Mouse (Mus musculus) layer of hippocampus, adult 18-20 months (tissue): ENCODE measurements at regions not wholly inside any gene's neighbourhood (a gene's known extent, or its start where the extent isn't known, plus 50 kb on each side); places are given as distances from the start of the nearest gene placed in this dataset.

Experiments used
- DNase-seq, 2 experiments: peaks; one replicate each; pipeline ENCODE4 v3.0.0; 2022; ENCODE audit warnings: low spot score in 2 of 2

GRCm38 (mm10) chr10:117938717-117939116, 92.9 kb upstream of the Rap1b start:
- DNase-seq: no peak

GRCm38 (mm10) chr10:117940441-117941265, 94.8 kb upstream of the Rap1b start:
- DNase-seq: no peak

- no peak for DNase-seq
These were observed 95.4 kb upstream of the Rap1b start for GRCm38 (mm10) chr10:117941266-117941651.

GRCm38 (mm10) chr10:117943702-117944307, 98.0 kb upstream of the Rap1b start:
- no peak for DNase-seq

- DNase-seq: no peak
These were observed 101.4 kb upstream of the Rap1b start for GRCm38 (mm10) chr10:117947191-117947590.

GRCm38 (mm10) chr10:117947911-117948310, 102.1 kb upstream of the Rap1b start:
- DNase-seq: no peak

GRCm38 (mm10) chr10:117952116-117953025, 106.5 kb upstream of the Rap1b start:
- DNase-seq: no peak

GRCm38 (mm10) chr10:117953026-117953711, 107.3 kb upstream of the Rap1b start:
- DNase-seq: no peak

- DNase-seq: peak in 1 of 2 experiments; percentile 10
These were observed 110.5 kb upstream of the Rap1b start for GRCm38 (mm10) chr10:117956174-117956950.

GRCm38 (mm10) chr10:117974706-117975105, 128.9 kb upstream of the Rap1b start:
- DNase-seq: no peak

GRCm38 (mm10) chr10:117975467-117975866, 129.6 kb upstream of the Rap1b start:
- no peak for DNase-seq

- no peak for DNase-seq
These were observed 133.3 kb upstream of the Rap1b start for GRCm38 (mm10) chr10:117979091-117979490.

- peak in 1 of 2 experiments; percentile 5 for DNase-seq
These were observed 136.9 kb upstream of the Rap1b start for GRCm38 (mm10) chr10:117982611-117983210.

- DNase-seq: no peak
These were observed 137.4 kb upstream of the Rap1b start for GRCm38 (mm10) chr10:117983271-117983670.

GRCm38 (mm10) chr10:117984784-117985602, 139.2 kb upstream of the Rap1b start:
- DNase-seq: peak in 1 of 2 experiments; percentile 27

GRCm38 (mm10) chr10:117987620-117988019, 141.8 kb upstream of the Rap1b start:
- no peak for DNase-seq

GRCm38 (mm10) chr10:117988076-117988475, 142.2 kb upstream of the Rap1b start:
- DNase-seq: no peak

- DNase-seq: no peak
These were observed 145.3 kb upstream of the Rap1b start for GRCm38 (mm10) chr10:117991176-117991575.

GRCm38 (mm10) chr10:117992317-117992716, 146.5 kb upstream of the Rap1b start:
- no peak for DNase-seq
